Comparison of ENCODE assay signal across 12 mouse cellular contexts in genomic region chr2:116106194-116106593, GRCm38 (mm10). TPM values are rescaled to one million over a fixed set of nuclear protein-coding genes. Genes with fewer than 3 reads are reported as not detected.
DNase-seq lines count a peak whose midpoint lies in the region; ATAC-seq and TF ChIP-seq lines count a peak whose summit lies in the region.
"Had no signal": no experiment of that assay in that cellular context is flagged by ENCODE, and none has a peak within 500 bp of the region (broad histone marks: within the 10 kb centered on the region; RNA-seq: fewer than 3 reads in every experiment).

No protein-coding gene starts in this region.

- H3K36me3 ChIP-seq in forebrain, embryonic 16.5 days (ENCODE audit: control insufficient read depth, insufficient read depth), result no peaks in the 10 kb centered on the region
- H3K36me3 ChIP-seq in forebrain, embryonic 13.5 days (ENCODE audit: poor library complexity, severe bottlenecking), result no peaks in the 10 kb centered on the region
- H3K36me3 ChIP-seq in kidney, embryonic 16.5 days (ENCODE audit: insufficient read depth, low read length), result no peaks in the 10 kb centered on the region
- H3K36me3 ChIP-seq in stomach, postnatal 0 days (ENCODE audit: control insufficient read depth, insufficient read depth, low read length), result no peaks in the 10 kb centered on the region
- H3K36me3 ChIP-seq: embryonic facial prominence, embryonic 12.5 days; stomach, embryonic 15.5 days had no signal

- H3K9me3 ChIP-seq in forebrain, embryonic 16.5 days (ENCODE audit: control insufficient read depth, low read length), result no peaks in the 10 kb centered on the region; the same call in 1 of the 2 replicates
- no peaks in the 10 kb centered on the region; the same call in 1 of the 2 replicates for H3K9me3 ChIP-seq in forebrain, embryonic 13.5 days (replicated peaks)
- no peaks in the 10 kb centered on the region for H3K9me3 ChIP-seq in kidney, embryonic 16.5 days (ENCODE audit: low read length)
- H3K9me3 ChIP-seq in stomach, postnatal 0 days (ENCODE audit: control insufficient read depth, low read length), result no peaks in the 10 kb centered on the region
- H3K9me3 ChIP-seq: embryonic facial prominence, embryonic 12.5 days; stomach, embryonic 15.5 days had no signal

- DNase-seq in kidney, postnatal 10 days, result peak; percentile 26
- DNase-seq in right cerebral cortex, adult 18-20 months, result peak; percentile 9
- DNase-seq in right cerebral cortex, postnatal 36 days (ENCODE audit: low spot score in 2 of 2), result no peak
- DNase-seq in stomach, postnatal 0 days (ENCODE audit: low spot score), result no peak
- DNase-seq in adrenal gland, postnatal 25 days, result no peak
- DNase-seq: retina, postnatal 1 day had no signal

- ATAC-seq in forebrain, embryonic 16.5 days, result 0 out of 2 replicates have a peak, but pooled peaks have one; percentile 26
- ATAC-seq in forebrain, embryonic 13.5 days, result no peak
- no peak for ATAC-seq in kidney, embryonic 16.5 days (ENCODE audit: low FRiP score, low TSS enrichment)
- ATAC-seq in stomach, postnatal 0 days (ENCODE audit: low FRiP score, low TSS enrichment), result no peak

- TF ChIP-seq CTCF in stomach, postnatal 0 days (IDR thresholded peaks at IDR 0.05; ENCODE audit: low read depth), result peak; percentile 66

- WGBS in forebrain, embryonic 16.5 days, result 42% methylated on average over 4 of the region's 4 CpGs
- WGBS in forebrain, embryonic 13.5 days, result 61% methylated on average over 4 of the region's 4 CpGs
- 56% methylated on average over 4 of the region's 4 CpGs for WGBS in kidney, embryonic 16.5 days
- whole genome bisulfite sequencing in stomach, postnatal 0 days, result 51% methylated on average over 4 of the region's 4 CpGs

- no peak for TF ChIP-seq EP300 in stomach, postnatal 0 days (optimal IDR thresholded peaks at IDR 0.05)

- no peak overlapping the region for H3K4me3 ChIP-seq in forebrain, embryonic 16.5 days (replicated peaks; ENCODE audit: low read length)
- H3K4me3 ChIP-seq in forebrain, embryonic 13.5 days, result no peak overlapping the region
- H3K4me3 ChIP-seq in kidney, embryonic 16.5 days (ENCODE audit: low read length), result no peak overlapping the region
- H3K4me3 ChIP-seq in stomach, postnatal 0 days (ENCODE audit: low read depth, low read length), result no peak overlapping the region
- H3K4me3 ChIP-seq: embryonic facial prominence, embryonic 12.5 days; stomach, embryonic 15.5 days had no signal

- no peak overlapping the region for H3K9ac ChIP-seq in forebrain, embryonic 16.5 days (replicated peaks; ENCODE audit: low read depth, low read length)
- H3K9ac ChIP-seq in forebrain, embryonic 13.5 days, result no peak overlapping the region
- H3K9ac ChIP-seq in kidney, embryonic 16.5 days (replicated peaks; ENCODE audit: low read length), result no peak overlapping the region
- no peak overlapping the region for H3K9ac ChIP-seq in stomach, postnatal 0 days (ENCODE audit: low read length)
- H3K9ac ChIP-seq: embryonic facial prominence, embryonic 12.5 days; stomach, embryonic 15.5 days had no signal

- H3K27ac ChIP-seq in forebrain, embryonic 16.5 days (ENCODE audit: low read length), result no peak overlapping the region
- no peak overlapping the region for H3K27ac ChIP-seq in forebrain, embryonic 13.5 days
- H3K27ac ChIP-seq in kidney, embryonic 16.5 days (ENCODE audit: low read length), result no peak overlapping the region
- no peak overlapping the region for H3K27ac ChIP-seq in stomach, postnatal 0 days (replicated peaks)
- H3K27ac ChIP-seq: embryonic facial prominence, embryonic 12.5 days; macrophage; stomach, embryonic 15.5 days had no signal

- H3K4me2 ChIP-seq in forebrain, embryonic 16.5 days (ENCODE audit: low read length), result no peak overlapping the region
- no peak overlapping the region for H3K4me2 ChIP-seq in forebrain, embryonic 13.5 days
- no peak overlapping the region for H3K4me2 ChIP-seq in kidney, embryonic 16.5 days (replicated peaks; ENCODE audit: low read depth, low read length)
- no peak overlapping the region for H3K4me2 ChIP-seq in stomach, postnatal 0 days (replicated peaks; ENCODE audit: low read depth)
- H3K4me2 ChIP-seq: embryonic facial prominence, embryonic 12.5 days; stomach, embryonic 15.5 days had no signal

- H3K27me3 ChIP-seq in forebrain, embryonic 16.5 days (replicated peaks; ENCODE audit: control insufficient read depth, insufficient read depth, low read length), result no peaks in the 10 kb centered on the region
- no peaks in the 10 kb centered on the region for H3K27me3 ChIP-seq in forebrain, embryonic 13.5 days
- no peaks in the 10 kb centered on the region for H3K27me3 ChIP-seq in kidney, embryonic 16.5 days (ENCODE audit: insufficient read depth, low read length)
- H3K27me3 ChIP-seq in stomach, postnatal 0 days (ENCODE audit: control insufficient read depth, insufficient read depth, low read length), result no peaks in the 10 kb centered on the region
- H3K27me3 ChIP-seq: embryonic facial prominence, embryonic 12.5 days; stomach, embryonic 15.5 days had no signal

- no peaks in the 10 kb centered on the region; the same call in 1 of the 2 replicates for H3K4me1 ChIP-seq in forebrain, embryonic 16.5 days (replicated peaks; ENCODE audit: control insufficient read depth, insufficient read depth, low read length)
- peaks cover 6% of the 10 kb centered on the region for H3K4me1 ChIP-seq in forebrain, embryonic 13.5 days
- peaks cover 7% of the 10 kb centered on the region for H3K4me1 ChIP-seq in kidney, embryonic 16.5 days (ENCODE audit: insufficient read depth, low read length)
- H3K4me1 ChIP-seq in stomach, postnatal 0 days (replicated peaks; ENCODE audit: control insufficient read depth, insufficient read depth), result no peaks in the 10 kb centered on the region
- H3K4me1 ChIP-seq: embryonic facial prominence, embryonic 12.5 days; stomach, embryonic 15.5 days had no signal

RNA-seq across cellular contexts. Expression of gene Meis2, which starts 40.6 kb away (rescaled TPM):
- polyA plus RNA-seq in forebrain, embryonic 16.5 days (2015; fragmentation: Nextera tagmentation; extraction: Ambion mirVana), result 143 and 154 TPM in 2 replicates
- polyA plus RNA-seq in forebrain, embryonic 13.5 days (2015; fragmentation: Nextera tagmentation; extraction: Ambion mirVana), result 128 and 130 TPM in 2 replicates
- polyA plus RNA-seq in kidney, embryonic 16.5 days (2015; fragmentation: Nextera tagmentation; extraction: Ambion mirVana), result 72.6 and 90.3 TPM in 2 replicates
- polyA plus RNA-seq in stomach, postnatal 0 days (2015; fragmentation: Nextera tagmentation; extraction: Ambion mirVana), result 17.7 and 20.2 TPM in 2 replicates
- total RNA-seq in adrenal gland, postnatal 25 days (2021), result 258 and 277 TPM in 2 replicates
- polyA plus RNA-seq: macrophage had no signal

Comparison
In these comparisons a context has a peak if more than half of its experiments do, and no peak if none do; other contexts are left out.
1. DNase-seq: peak in kidney, postnatal 10 days (single experiment) and right cerebral cortex, adult 18-20 months (single experiment); none in right cerebral cortex, postnatal 36 days (0 of 2), stomach, postnatal 0 days (single experiment) and adrenal gland, postnatal 25 days (single experiment).